Mouse (Mus musculus) liver, embryonic 18 days (tissue): Measurements from ENCODE around the gene Luzp1. TPM values are rescaled to one million over a fixed set of nuclear protein-coding genes. Genes with fewer than 3 reads are reported as not detected.

Experiments
- polyA plus RNA-seq: library from polyadenylated mRNA; depleted of rRNA; stranded (reverse); fragments of >200 nt; gene quantifications from 2 replicates; pipeline ENCODE4 v1.2.3, GENCODE M21; 2012; rRNA removed

The Luzp1 gene
- 2.8 and 3.0 TPM in 2 replicates for polyA plus RNA-seq

DNA sequence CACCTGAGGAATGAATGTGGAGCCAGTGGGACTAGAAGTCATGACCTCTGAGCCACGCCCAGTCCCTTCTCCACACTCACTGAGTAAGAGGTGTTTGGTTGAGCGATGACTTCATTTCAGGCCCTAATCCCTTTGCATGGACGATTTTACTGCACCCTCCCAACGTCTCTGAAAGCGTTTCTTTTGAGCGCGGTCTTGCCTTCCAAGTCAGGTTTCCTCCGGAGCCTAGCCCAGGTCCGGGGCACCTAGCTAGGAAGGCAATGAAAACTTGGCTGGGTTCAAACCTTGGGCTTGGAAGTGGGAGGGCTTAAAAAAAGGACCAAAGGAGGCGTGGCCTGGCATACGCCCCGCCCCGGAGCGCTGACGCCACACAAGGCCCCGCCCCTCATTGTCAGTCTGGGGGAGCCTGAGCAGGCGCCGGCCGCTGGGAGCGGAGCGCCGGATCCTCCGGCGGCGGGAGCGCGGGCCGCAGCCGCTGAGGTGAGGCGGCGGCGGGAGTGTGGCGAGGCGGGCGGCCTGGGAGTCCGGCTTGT is at the start of gene Luzp1:
Gene Luzp1 (plus strand): TSS at position 391 of the 533 bp plus-strand sequence.

DNA sequence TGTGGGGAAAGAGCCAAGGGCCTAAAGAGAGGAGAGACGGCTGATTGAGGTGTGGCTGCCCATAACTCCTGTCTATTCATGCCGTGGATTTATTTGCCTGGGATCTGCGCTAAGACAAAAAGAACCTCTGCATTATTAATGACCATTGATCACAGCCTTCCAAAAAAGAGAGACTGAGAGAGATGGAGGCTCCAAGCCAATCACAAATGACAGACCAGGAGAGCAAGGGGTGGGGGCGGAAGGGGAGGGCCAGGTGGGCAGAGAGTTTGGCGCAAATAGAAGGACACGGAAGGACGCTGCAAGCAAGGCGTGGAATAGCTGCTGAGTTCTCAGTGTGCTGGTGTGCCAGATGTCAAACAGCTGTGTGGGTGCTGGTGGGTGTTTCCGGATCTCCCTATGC is 46.3 kb upstream of the Luzp1 start, which contains the start of gene Htr1d:
Gene Htr1d (plus strand): TSS at position 301 of the 400 bp plus-strand sequence.

DNA sequence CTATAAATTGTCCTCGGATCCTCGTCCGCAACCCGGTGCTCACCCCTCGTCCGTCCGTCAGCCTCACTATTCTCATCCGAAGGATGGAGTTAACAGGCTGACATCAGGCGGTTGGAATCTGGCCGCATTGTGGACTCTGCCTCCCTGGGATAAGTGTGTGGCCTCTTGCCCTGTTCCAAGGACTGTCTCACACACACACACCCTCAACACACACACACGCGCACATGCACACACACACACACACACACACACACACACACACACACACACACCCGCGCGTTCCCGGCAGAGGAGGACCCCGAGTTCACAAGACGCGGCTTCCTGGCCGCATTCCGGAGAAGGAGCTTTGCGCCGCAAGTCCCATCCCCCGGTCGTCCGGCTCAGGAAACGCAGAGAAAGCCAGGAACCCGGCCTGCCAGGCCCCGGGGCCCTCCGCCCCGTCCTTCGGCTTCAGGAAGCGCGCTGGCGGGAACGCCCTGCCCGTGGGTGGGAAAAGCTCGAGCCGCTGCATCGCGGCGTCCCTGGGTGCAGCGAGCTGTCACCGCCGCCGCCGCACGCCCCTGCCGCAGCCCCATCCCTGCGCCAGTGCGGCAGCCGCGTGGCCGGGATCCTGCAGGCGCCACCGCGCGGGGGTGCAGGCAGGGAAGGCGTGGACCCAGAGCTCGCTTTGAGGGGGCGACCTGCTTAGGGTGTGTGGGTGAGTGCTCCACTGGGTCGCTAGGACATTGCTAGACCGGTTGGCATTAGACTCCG is 7.3 kb upstream of the Luzp1 start, which contains the start of gene 6030445D17Rik:
Gene 6030445D17Rik (plus strand): TSS at position 165 of the 753 bp plus-strand sequence.

DNA sequence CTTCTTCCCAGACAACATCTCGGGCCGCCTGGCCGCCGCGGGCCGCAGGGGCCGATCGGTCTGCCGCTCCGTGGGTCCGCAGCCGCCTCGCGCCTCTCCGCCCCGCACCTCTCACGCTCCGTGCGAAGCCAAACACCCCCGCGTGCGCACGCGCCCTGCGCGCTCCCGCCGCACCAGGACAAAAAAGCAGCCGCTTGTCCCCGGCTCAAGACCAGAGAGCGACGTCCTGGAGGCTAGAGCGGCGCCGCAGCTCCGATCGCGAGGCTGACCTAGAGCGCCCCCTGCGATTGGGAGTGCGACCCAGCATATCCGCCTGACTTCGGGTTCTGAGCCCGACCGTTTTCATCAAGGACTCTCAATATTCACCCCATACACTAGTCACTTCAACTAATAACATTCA is 133.0 kb downstream of the Luzp1 start, which contains the start of gene Kdm1a:
Gene Kdm1a (minus strand): TSS at position 156 of the 400 bp plus-strand sequence.

Other genes starting within 250 kb of the Luzp1 start
- 9.8 and 10.9 TPM in 2 replicates for gene Tcea3, start 222.0 kb upstream of the Luzp1 start, polyA plus RNA-seq
- gene Zfp46, start 185.1 kb upstream of the Luzp1 start, polyA plus RNA-seq = 2.9 and 3.0 TPM in 2 replicates
- 29.8 and 31.4 TPM in 2 replicates for gene Hnrnpr, start 158.8 kb upstream of the Luzp1 start, polyA plus RNA-seq
- not detected in 2 replicates for gene Htr1d, start 46.2 kb upstream of the Luzp1 start, polyA plus RNA-seq
- gene 6030445D17Rik, start 7.5 kb upstream of the Luzp1 start, polyA plus RNA-seq = 0.13 and 0.14 TPM in 2 replicates
- gene Kdm1a, start 133.0 kb downstream of the Luzp1 start, polyA plus RNA-seq = 16.5 and 19.0 TPM in 2 replicates
- gene Tex46, start 140.7 kb downstream of the Luzp1 start, polyA plus RNA-seq = not detected in 2 replicates
- 0.02 TPM in 2 replicates for gene Lactbl1, start 152.9 kb downstream of the Luzp1 start, polyA plus RNA-seq